Mouse (Mus musculus) cerebellum, postnatal 36 days (tissue): ENCODE measurements around the gene Ccr5.

Experiments
- DNase-seq, 2 experiments: peaks; one replicate each; pipeline ENCODE4 v3.0.0; 2021 to 2022; ENCODE audit warnings: mixed read lengths in 2 of 2

Gene Ccr5

GRCm38 (mm10) chr9:124143678-124144077 lies 22.3 kb downstream of the Ccr5 start:
- no peak for DNase-seq

- DNase-seq = no peak
These were observed 25.0 kb downstream of the Ccr5 start for GRCm38 (mm10) chr9:124146307-124146706.
